Mouse (Mus musculus): ENCODE results near the gene Phf24. TPM values are rescaled to one million over a fixed set of nuclear protein-coding genes. Genes with fewer than 3 reads are reported as not detected.
A peak's percentile ranks its signal among the peaks of the same experiment; 100 is the strongest.

The Phf24 gene
- polyA plus RNA-seq, 1 experiment from 2014 or later = 7.9 TPM

DNA sequence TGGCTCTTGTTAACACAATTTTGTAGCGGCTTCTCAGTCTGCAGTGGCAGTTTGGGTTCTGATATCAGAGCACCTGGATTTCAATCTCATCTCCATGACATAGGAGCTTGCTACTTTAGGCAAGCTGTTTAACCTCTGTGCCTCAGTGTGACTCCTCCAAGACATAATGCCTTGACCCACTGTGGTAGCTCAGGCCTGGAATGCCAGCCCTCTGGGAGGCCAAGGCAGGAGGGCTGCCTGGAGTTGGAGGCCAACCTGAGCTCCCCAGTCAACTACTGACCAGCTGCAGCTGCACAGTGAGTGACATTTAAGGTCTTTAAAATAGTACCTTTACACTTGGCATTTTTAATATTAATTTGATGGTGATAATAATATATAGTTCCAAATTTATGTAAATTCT lies 494 bp upstream of the Phf24 start:
- Histone ChIP-seq H3K4me2 (replicated peaks) (0 out of 2 replicates have a peak overlapping the region, but pooled peaks have one; percentile 87), H3K27me3 (peaks cover 38% of the 10 kb centered on the region), H3K27ac (no peak overlapping the region), H3K9ac (no peak overlapping the region), H3K4me1 (peaks cover 3% of the 10 kb centered on the region; the same call in 1 of the 2 replicates), H3K36me3 (no peaks in the 10 kb centered on the region), H3K4me3 (no peak overlapping the region), H3K9me3 (replicated peaks) (no peaks in the 10 kb centered on the region)
- no peak for ATAC-seq (ENCODE audit: low FRiP score)
- 80% methylated on average over 1 of the region's 1 CpGs for WGBS

DNA sequence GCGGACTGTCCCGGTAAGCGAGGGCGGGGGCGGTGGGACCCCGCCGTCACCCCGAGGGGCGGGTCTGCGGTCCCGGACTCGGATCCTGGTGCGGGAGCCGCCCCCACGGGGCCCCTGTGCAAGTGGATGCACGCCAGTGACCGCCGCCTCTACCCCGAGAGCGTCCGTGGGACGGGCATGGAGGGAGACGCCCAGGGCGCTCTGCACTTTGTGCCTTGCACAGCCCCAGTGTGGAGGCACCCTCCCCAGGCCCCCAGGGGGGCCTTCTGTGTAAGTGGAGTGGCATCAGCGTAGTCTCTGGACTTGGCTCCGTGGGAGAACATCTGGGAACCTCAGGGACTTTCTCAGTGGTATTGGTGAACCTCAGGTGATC lies 928 bp downstream of the Phf24 start:
- peak; percentile 57; the same call in 1 of the 2 replicates for ATAC-seq (ENCODE audit: low FRiP score)
- Histone ChIP-seq H3K4me2 (replicated peaks) (peak overlapping the region; percentile 87), H3K27me3 (peaks cover 38% of the 10 kb centered on the region), H3K4me1 (peaks cover 6% of the 10 kb centered on the region; the same call in 1 of the 2 replicates), H3K27ac (no peak overlapping the region), H3K9me3 (replicated peaks) (no peaks in the 10 kb centered on the region), H3K4me3 (peak overlapping the region; percentile 65), H3K36me3 (no peaks in the 10 kb centered on the region), H3K9ac (peak overlapping the region; percentile 74)
- WGBS = 2% methylated on average over 21 of the region's 26 CpGs

GRCm38 (mm10) chr4:42920726-42921125 lies 4.3 kb downstream of the Phf24 start:
- Histone ChIP-seq H3K4me2 (replicated peaks) (no peak overlapping the region), H3K27ac (no peak overlapping the region), H3K36me3 (no peaks in the 10 kb centered on the region), H3K4me3 (no peak overlapping the region), H3K9ac (no peak overlapping the region), H3K9me3 (replicated peaks) (no peaks in the 10 kb centered on the region), H3K4me1 (peaks cover 8% of the 10 kb centered on the region; the same call in 1 of the 2 replicates), H3K27me3 (peaks cover 42% of the 10 kb centered on the region)
- ATAC-seq (ENCODE audit: low FRiP score) = no peak
- WGBS = 84% methylated on average over 9 of the region's 9 CpGs

DNA sequence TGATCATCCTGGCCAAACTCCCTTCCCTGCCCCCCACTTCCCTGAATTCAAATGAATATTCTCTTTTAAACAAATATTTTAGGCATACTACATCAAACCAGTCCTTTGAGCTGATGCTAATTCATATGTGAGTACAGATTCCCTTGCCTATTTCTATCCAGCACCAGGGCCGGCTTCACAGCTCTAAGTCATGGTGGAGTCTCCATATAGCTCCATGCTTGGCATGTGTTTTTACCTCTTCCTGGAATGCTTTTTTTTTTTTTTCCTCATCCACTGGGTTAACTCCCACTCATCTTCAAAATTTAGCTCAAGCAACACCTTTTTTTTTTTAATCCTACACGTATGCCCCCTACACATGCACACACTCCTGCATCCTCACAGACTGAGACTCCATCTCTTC lies 5.1 kb downstream of the Phf24 start:
- Histone ChIP-seq H3K4me2 (replicated peaks) (no peak overlapping the region), H3K36me3 (no peaks in the 10 kb centered on the region), H3K9me3 (replicated peaks) (no peaks in the 10 kb centered on the region), H3K4me1 (peaks cover 7% of the 10 kb centered on the region; the same call in 1 of the 2 replicates), H3K9ac (no peak overlapping the region), H3K27me3 (peaks cover 38% of the 10 kb centered on the region), H3K27ac (no peak overlapping the region), H3K4me3 (no peak overlapping the region)
- WGBS = 94% methylated on average over 2 of the region's 2 CpGs
- no peak for ATAC-seq (ENCODE audit: low FRiP score)

- Histone ChIP-seq H3K36me3 (no peaks in the 10 kb centered on the region), H3K9ac (no peak overlapping the region), H3K9me3 (replicated peaks) (no peaks in the 10 kb centered on the region), H3K4me2 (replicated peaks) (no peak overlapping the region), H3K4me1 (0 out of 2 replicates have a peak, but pooled peaks cover 5% of the 10 kb centered on the region), H3K4me3 (no peak overlapping the region), H3K27ac (no peak overlapping the region), H3K27me3 (peaks cover 38% of the 10 kb centered on the region)
- no peak for ATAC-seq (ENCODE audit: low FRiP score)
- WGBS = 63% methylated on average over 6 of the region's 6 CpGs
Observed at GRCm38 (mm10) chr4:42922056-42922455, 5.6 kb downstream of the Phf24 start.

GRCm38 (mm10) chr4:42922461-42922860 lies 6.0 kb downstream of the Phf24 start:
- H3K27me3 ChIP-seq = peaks cover 36% of the 10 kb centered on the region
- no peaks in the 10 kb centered on the region for H3K36me3 ChIP-seq
- 0 out of 2 replicates have a peak, but pooled peaks cover 5% of the 10 kb centered on the region for H3K4me1 ChIP-seq
- no peaks in the 10 kb centered on the region for H3K9me3 ChIP-seq (replicated peaks)
- H3K27ac ChIP-seq = no peak overlapping the region
- H3K9ac ChIP-seq = no peak overlapping the region
- ATAC-seq (ENCODE audit: low FRiP score) = no peak
- H3K4me3 ChIP-seq = no peak overlapping the region
- H3K4me2 ChIP-seq (replicated peaks) = no peak overlapping the region
- 91% methylated on average over 8 of the region's 8 CpGs for WGBS

DNA sequence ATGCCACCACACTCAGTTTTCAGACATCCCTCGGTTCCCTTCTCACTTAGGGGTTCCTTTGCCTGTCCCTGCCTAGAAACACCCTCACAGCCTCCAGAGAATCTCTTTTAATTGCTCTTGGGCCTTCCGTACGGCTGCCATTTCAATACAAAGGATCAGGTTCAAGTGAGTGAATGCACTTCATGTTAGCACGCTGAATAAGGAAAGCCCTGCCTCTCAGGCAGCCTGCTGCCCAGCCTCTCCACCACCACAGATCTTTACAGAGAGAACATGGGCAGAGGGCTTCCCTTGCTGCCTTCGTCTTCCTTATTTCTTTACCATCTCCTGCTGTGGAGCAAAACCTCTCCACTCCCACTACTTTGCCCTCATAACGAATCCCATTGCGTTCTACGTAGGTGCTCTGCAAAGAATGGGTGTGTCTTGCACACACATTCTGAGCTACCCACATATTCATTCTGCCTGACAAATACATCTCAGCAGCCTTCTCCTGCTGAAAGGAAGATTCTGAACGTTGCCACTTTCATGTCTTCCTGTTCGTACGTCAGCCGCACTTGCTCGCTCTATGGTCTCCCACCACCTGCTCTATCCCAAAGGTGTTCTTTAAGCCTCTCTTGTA lies 7.7 kb downstream of the Phf24 start:
- WGBS = 77% methylated on average over 13 of the region's 13 CpGs
- H3K9me3 ChIP-seq (replicated peaks) = no peaks in the 10 kb centered on the region
- 0 out of 2 replicates have a peak, but pooled peaks cover 5% of the 10 kb centered on the region for H3K4me1 ChIP-seq
- no peak overlapping the region for H3K4me3 ChIP-seq
- no peak overlapping the region for H3K9ac ChIP-seq
- no peak overlapping the region for H3K27ac ChIP-seq
- peaks cover 20% of the 10 kb centered on the region; the same call in 1 of the 2 replicates for H3K27me3 ChIP-seq
- no peak overlapping the region for H3K4me2 ChIP-seq (replicated peaks)
- ATAC-seq (ENCODE audit: low FRiP score) = no peak
- no peaks in the 10 kb centered on the region for H3K36me3 ChIP-seq

DNA sequence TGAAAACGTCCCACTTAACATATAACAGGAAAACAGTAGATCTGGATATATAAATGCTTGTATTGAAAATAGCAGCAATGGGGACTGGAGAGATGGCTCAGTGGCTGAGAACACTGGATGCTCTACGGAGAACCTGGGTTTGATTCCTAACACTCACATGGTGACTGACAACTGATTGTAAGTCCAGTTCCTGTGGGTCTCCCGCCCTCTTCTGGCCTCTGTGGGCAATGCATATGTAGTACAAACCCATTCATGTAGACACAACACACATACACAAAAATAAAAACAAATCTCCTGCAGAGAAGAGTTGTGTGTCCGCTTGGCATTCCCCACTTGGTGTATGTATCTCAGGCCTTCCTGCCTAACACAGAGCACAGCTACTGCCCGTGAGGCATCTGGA lies 11.7 kb downstream of the Phf24 start:
- Histone ChIP-seq H3K9ac (no peak overlapping the region), H3K4me2 (replicated peaks) (no peak overlapping the region), H3K36me3 (no peaks in the 10 kb centered on the region), H3K9me3 (replicated peaks) (no peaks in the 10 kb centered on the region), H3K27ac (no peak overlapping the region), H3K4me1 (no peaks in the 10 kb centered on the region), H3K27me3 (peaks cover 15% of the 10 kb centered on the region; the same call in 1 of the 2 replicates), H3K4me3 (no peak overlapping the region)
- WGBS = 79% methylated on average over 5 of the region's 5 CpGs
- no peak for ATAC-seq (ENCODE audit: low FRiP score)

- ATAC-seq (ENCODE audit: low FRiP score) = no peak
- H3K4me2 ChIP-seq (replicated peaks) = no peak overlapping the region
- H3K27ac ChIP-seq = no peak overlapping the region
- WGBS = 94% methylated on average over 9 of the region's 9 CpGs
- H3K9me3 ChIP-seq (replicated peaks) = no peaks in the 10 kb centered on the region
- no peak overlapping the region for H3K4me3 ChIP-seq
- peaks cover 4% of the 10 kb centered on the region; the same call in 1 of the 2 replicates for H3K4me1 ChIP-seq
- no peaks in the 10 kb centered on the region for H3K36me3 ChIP-seq
- no peak overlapping the region for H3K9ac ChIP-seq
- peaks cover 9% of the 10 kb centered on the region; the same call in 1 of the 2 replicates for H3K27me3 ChIP-seq
Observed at GRCm38 (mm10) chr4:42928952-42929351, 12.5 kb downstream of the Phf24 start.

DNA sequence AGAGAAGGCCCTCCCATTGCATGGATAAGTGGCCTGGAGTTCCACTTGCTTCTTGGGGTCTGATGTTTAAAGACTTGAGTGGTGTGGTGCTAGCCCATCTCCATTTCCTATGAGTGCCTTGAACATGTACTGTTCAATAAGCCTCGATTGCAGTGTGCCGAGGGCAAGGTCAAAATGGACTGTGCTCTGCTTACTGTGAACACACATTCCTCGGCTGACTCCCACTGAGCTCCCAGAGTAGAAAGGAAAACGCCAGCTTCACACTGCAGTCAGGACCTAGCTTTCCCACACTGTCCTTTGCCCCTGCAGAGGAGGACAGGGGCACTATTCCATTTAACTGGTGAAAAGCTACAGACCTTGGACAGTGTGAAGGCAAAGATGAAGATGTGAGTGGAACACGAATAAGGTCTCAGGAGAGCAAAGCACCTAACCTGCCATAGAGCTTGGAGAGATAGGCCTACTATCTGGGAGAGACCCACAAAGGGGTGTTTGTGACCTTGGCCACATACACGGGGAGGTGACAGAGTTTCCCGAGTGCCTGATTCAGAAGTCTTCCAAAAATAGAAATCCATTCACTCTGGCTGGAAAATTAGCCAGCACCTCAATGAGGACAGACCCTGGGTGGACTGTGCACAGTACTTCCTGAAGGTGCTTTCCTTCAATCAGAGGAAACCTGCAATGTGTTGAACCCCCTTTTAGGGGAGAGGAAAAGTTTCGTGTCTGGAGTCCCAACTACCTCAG lies 15.9 kb downstream of the Phf24 start:
- no peak overlapping the region for H3K9ac ChIP-seq
- no peaks in the 10 kb centered on the region for H3K36me3 ChIP-seq
- WGBS = 60% methylated on average over 8 of the region's 8 CpGs
- no peak overlapping the region for H3K27ac ChIP-seq
- no peaks in the 10 kb centered on the region for H3K9me3 ChIP-seq (replicated peaks)
- H3K4me2 ChIP-seq (replicated peaks) = no peak overlapping the region
- ATAC-seq (ENCODE audit: low FRiP score) = no peak
- H3K4me1 ChIP-seq = peaks cover 4% of the 10 kb centered on the region; the same call in 1 of the 2 replicates
- no peak overlapping the region for H3K4me3 ChIP-seq
- peaks cover 12% of the 10 kb centered on the region for H3K27me3 ChIP-seq

DNA sequence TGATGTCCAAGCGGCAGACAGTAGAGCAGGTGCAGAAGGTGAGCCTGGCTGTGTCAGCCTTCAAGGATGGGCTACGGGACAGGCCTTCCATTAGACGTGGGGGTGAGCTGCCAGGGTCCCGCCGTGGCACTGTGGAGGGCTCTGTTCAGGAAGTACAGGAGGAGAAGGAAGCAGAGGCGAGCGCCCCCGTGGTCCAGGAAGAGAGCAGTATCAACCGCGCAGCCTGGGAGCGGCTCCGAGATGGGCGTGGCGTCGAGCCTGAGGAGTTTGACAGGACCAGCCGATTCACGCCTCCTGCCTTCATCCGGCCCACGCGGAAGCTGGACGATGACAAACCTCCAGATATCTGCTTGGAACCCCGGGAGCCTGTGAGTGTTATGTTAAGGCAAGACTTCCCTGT lies 17.2 kb downstream of the Phf24 start:
- peaks cover 17% of the 10 kb centered on the region for H3K27me3 ChIP-seq
- H3K4me1 ChIP-seq = peaks cover 4% of the 10 kb centered on the region; the same call in 1 of the 2 replicates
- 0 out of 2 replicates have a peak overlapping the region, but pooled peaks have one; percentile 1 for H3K4me3 ChIP-seq
- H3K9me3 ChIP-seq (replicated peaks) = no peaks in the 10 kb centered on the region
- no peak overlapping the region for H3K9ac ChIP-seq
- WGBS = 9% methylated on average over 21 of the region's 22 CpGs
- H3K4me2 ChIP-seq (replicated peaks) = peak overlapping the region; percentile 44
- no peaks in the 10 kb centered on the region for H3K36me3 ChIP-seq
- ATAC-seq (ENCODE audit: low FRiP score) = peak; percentile 58; the same call in 1 of the 2 replicates
- no peak overlapping the region for H3K27ac ChIP-seq

DNA sequence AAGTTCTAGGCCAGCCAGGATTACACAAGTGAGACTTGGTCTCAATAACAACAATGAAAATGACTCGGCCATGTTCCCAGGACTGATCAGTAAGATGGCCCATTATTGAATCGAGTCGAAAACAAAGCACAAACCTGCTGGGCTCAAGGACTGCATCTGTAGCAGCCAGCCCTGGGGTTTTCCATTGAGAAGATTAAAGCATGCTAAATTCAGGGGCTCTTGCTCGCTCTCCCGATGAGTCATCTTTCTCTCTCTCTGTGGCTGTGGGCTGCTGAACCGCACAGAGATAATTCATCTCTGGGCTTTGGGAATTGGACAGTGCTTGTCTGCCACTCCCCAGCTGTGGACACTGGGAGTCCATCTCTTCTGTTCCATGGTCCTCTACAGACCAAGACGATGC lies 24.9 kb downstream of the Phf24 start:
- Histone ChIP-seq H3K27ac (no peak overlapping the region), H3K4me1 (peaks cover 4% of the 10 kb centered on the region), H3K36me3 (no peaks in the 10 kb centered on the region), H3K9me3 (replicated peaks) (no peaks in the 10 kb centered on the region), H3K27me3 (0 out of 2 replicates have a peak, but pooled peaks cover 7% of the 10 kb centered on the region), H3K4me3 (no peak overlapping the region), H3K9ac (no peak overlapping the region), H3K4me2 (replicated peaks) (no peak overlapping the region)
- 76% methylated on average over 7 of the region's 7 CpGs for WGBS
- no peak for ATAC-seq (ENCODE audit: low FRiP score)
